Mouse (Mus musculus) v-Abl transformed pro-B cells (cell line): ENCODE measurements around the gene Fam171a2.
"Not testable (repeated sequence)": the region's sequence is repeated elsewhere in the genome, so short reads cannot be mapped to it uniquely, and the experiment has no call there.

Experiments
- in situ Hi-C, 2 experiments: fragments of 400-800 bp; cut with MboI; formaldehyde crosslinking; loops; one replicate each; pipeline ENCODE4 v1.15.1; 2025; ENCODE audit not compliant: unreplicated experiment in 2 of 2

The Fam171a2 gene

DNA sequence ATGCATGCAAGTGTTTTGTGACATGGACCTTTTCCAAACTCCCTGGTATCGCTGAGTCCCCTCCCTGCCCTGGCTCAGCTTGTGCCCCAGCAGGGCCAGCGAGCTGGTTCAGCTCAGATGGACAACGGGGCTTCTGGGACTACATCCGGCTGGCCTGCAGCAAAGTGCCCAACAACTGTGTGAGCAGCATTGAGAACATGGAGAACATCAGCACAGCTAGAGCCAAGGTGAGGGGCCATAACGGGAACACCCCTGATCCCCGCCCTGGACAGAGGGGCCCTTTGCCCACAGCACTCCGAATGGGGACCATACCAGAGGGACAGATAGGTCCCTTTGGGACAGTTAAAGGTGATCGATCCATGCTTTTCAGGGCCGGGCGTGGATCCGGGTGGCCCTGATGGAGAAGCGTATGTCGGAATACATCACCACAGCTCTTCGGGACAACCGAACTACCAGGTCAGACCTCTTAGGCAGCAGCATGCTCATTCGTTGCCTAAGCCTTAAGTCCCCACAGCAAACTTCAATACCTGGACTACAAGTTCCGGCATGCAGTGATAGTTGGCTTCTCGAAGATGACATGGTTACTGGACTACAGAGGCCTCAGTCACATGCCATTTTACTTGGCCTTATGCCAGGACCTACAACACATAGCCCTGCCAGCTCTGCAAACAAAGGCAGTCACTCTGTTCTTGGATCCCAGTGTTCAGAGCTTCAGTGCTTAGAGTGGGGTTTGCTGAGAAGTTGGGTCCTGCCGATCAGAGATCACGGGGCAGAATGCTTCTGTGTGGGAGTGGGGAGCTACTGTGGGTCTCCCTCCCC, 49.3 kb downstream of the Fam171a2 start:
- in situ Hi-C loops, result no loop called here

DNA sequence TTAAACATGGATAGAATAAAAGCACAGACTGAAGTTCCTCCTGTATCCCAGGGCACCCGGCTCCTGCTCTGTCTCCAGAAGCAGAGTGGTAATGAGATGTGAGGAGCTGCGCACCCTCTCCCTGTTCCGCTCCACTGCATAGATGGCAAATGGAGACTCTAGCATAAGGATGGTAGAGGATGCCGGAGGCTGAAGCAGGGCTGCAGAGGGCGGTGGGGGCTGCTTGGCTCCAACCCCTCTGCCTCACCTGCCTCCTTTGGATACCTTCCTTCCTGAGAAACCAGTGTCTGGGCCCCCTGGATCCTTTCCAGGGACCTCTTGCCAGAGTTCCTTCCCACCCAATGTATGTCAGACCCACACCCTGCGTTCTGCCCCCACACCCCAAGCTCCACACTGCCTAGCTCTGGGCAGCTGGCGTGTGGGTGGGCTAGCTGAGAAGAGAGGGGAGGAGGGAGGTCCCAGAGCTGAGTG, 50.8 kb downstream of the Fam171a2 start:
- in situ Hi-C loops, result no loop called here

DNA sequence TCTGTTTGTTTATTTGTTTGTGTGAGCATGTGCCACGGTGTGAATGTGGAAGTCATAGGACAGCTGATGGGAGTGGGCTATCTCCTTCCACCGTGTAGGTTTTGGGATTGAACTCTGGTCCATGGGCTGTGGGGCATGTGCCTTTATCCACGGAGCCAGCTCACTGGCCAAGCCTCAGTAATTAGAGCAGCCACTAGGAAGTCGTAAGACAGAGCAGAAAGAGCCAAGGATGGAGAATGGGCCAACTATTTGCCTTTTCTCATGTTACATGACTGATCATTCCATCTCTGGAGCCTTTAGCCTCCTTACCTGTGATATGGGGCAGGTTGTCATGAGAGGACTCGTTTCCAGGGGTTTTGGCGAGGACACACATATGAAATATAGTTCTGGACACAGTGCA, 51.2 kb downstream of the Fam171a2 start:
- in situ Hi-C loops, result no loop called here

DNA sequence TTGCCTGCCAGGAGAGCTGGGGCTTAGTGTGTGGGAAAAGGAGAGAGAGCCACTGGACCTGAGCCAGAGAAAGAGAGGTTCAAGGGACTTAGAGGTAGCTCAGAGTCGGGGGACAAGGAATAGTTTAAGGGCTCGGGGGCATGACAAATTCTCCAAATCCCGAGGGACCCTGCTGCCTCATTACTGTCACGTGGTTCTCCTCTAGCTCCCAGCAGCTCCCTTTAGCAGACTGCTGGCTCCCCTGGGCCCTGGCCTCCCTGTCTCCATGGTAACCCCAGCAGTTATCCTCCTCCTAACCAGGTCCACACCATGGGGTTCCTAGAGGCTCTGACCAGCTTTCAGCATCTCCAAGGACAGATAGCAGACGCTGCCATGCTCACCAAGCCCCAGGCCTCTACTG, 52.2 kb downstream of the Fam171a2 start:
- in situ Hi-C loops, result no loop called here

DNA sequence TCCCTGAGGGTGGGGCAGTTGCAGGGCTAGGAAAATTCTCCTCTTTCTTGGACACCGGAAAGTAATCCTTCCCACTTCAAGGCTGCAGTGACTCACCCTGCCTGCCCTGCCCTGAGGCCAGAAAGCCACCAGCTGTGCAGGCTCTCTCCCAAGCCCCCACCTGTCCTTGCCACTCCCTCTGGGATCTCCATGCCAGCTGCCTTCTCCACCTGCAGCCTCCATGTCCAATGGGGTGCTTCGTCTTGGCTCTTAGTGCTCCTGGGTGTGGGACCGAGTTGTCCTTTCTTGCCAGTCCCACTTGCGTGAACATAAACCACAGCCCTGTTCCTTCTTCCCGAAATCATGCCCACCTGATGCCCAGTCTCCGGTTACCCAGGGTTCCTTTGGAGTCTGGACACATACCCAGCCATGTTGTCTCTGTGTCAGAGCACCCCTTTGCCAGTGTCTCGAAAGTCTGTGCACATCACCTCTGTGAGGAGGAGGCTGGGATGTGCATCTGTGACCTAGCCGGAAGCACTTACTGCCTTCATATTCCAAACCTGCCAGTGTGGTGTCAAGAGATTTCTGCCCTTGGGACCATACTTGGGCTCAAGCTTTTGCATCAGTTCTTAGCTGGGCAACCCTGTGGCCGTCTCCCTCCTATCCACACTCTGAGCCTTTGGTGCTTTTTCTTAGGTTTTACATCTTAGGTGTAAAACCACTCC, 52.9 kb downstream of the Fam171a2 start:
- in situ Hi-C loops, result no loop called here

DNA sequence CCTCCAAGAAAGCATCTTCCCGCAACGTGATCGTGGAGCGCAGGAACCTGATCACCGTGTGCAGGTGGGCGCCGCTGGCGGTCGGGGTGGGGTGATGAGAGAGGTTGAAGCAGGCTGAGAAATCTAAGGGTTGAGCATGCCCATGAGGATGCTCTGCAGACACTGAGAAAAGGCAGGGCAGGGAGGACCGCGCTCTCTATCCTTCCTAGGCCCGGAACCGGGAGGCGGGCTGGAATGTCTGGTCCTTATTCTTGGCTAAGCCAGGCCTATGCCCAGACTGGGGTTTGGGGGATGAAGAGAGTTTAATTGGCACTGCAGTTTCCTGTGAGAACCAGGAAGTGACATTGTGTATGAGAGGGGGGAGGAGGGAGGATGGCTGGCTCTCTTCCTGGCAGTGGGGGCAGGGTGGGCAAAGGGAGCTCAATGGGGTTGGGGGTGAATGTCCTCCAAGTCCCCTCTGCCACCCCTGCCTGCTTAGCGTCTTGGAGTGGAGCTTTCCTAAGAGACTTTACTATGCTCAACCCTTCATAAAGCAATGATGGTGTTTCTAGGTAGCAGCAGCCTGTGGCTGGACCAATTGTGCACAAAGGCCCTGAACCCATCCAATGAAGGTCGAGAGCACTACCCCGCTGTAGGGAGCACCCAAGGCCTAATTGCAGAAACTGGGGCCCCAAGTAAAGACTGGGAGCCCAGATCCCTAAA, 53.6 kb downstream of the Fam171a2 start:
- in situ Hi-C loops, result no loop called here

DNA sequence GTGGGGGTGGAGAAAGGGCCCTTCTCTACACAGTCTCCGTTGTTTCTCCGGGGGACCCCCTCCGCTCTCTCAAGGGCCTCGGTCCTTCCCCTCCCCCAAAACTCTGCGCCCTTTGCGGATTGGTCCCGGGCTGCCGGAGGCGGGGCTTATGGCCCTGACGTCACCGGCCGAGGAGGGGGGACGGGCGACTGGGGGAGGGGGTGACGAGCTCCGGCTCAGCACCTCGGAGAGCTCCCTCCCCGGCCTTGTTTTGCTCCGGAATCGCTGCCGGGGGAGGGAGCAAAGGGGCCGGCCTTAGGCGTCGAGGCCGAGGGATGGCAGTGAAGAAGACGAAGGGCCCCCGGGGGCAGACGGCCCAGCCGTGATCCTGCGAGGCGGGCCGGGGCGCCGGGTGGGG, 54.2 kb downstream of the Fam171a2 start, which contains the start of gene Rundc3a:
Rundc3a (plus strand) TSS at position 166 of the 397 bp plus-strand sequence.
- in situ Hi-C loops, result no loop called here

DNA sequence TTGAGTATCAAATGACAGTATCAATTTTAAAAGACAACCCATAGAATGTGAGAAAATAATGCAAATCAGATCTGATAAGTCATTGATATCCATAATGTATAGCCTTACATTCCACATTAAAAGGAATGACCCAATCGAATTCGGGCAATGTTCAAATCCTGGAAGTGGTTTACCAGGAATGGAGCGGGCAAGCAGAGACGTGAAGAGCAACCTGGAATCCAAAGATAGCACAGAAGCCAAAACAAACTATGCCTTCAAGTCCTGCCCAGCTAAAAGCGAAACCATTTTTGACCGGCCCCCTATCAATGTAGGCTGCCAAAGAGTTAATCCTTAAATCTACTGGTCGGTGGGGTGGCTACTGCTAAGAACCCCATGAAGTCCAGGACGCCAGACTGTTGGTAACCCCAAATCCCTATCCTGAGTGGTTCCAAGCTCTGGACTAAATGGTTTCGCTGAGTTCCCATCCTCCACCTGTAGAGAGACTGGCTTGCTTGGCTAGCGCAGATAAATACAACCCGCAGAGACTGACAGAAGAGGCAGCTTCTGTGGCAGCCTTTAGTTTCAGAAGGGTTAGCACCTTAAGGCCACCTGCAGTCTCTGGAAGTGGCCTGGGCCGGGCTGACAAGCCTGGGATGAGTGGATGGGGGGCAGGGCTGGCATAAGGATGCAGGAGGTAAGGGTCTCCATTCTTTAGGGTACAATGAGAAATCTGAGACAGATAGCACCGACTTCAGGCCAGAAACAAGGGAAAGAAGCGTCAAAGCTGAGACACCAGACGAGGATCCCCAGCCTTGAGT, 54.8 kb downstream of the Fam171a2 start:
- in situ Hi-C loops, result no loop called here

DNA sequence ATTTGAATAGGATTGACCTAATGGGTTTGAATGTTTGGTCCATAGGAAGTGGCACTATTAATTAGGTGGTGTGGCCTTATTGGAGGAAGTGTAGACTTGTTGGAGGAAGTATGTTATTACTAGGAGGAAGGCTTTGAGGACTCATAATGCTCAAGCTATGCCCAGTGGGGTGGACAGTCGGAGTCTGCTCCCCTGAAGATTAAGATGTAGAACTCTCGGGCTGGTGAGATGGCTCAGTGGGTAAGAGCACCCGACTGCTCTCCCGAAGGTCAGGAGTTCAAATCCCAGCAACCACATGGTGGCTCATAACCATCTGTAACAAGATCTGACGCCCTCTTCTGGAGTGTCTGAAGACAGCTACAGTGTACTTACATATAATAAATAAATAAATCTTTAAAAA, 58.0 kb downstream of the Fam171a2 start:
- in situ Hi-C loops, result not testable (repeated sequence)
